Mouse (Mus musculus): ENCODE data around the gene Gm20696.

DNA sequence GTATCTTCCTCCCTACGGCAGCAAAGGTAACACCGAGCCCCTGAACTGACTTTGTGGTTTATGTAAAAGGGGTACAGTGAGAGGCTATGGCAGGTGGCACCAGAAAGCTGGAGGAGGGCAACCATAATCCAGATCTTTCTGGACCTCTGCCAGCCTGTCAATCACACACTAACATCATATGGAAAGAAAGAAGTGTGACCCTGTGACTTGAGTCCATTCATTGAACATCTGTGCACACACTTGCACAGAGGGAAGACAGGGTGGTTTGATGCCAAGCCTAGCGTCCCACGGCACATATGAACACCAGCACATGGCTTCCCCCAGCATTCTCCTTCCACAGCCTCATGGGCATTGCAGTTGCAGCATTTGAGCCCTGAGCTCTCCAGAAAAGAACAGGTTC is 202.1 kb downstream of the Gm20696 start:
- TF ChIP-seq GATA1 (IDR thresholded peaks at IDR 0.05; ENCODE audit: borderline replicate concordance, low read length): no peak
- no peak for TF ChIP-seq FLI1 (IDR thresholded peaks at IDR 0.05; ENCODE audit: low read length)
